Mouse (Mus musculus) gastrocnemius, postnatal 36 days (tissue): Measurements from ENCODE around the gene Sgcb. TPM values are rescaled to one million over a fixed set of nuclear protein-coding genes. Genes with fewer than 3 reads are reported as not detected.
A peak's percentile ranks its signal among the peaks of the same experiment; 100 is the strongest.

Experiments
- DNase-seq, 2 experiments: peaks; one replicate each; pipeline ENCODE4 v3.0.0; 2022
- intact Hi-C: fragments of 180-260 bp; cut with DNase I; formaldehyde crosslinking; loops from one replicate; pipeline ENCODE4 v1.15.1; 2025
- total RNA-seq, 2 experiments: library from RNA; stranded (reverse); gene quantifications; 2 replicates each; pipeline ENCODE4 v1.2.3; 2021

The Sgcb gene
- total RNA-seq, 2 experiments from 2014 or later = 88.6 to 89.2 TPM

DNA sequence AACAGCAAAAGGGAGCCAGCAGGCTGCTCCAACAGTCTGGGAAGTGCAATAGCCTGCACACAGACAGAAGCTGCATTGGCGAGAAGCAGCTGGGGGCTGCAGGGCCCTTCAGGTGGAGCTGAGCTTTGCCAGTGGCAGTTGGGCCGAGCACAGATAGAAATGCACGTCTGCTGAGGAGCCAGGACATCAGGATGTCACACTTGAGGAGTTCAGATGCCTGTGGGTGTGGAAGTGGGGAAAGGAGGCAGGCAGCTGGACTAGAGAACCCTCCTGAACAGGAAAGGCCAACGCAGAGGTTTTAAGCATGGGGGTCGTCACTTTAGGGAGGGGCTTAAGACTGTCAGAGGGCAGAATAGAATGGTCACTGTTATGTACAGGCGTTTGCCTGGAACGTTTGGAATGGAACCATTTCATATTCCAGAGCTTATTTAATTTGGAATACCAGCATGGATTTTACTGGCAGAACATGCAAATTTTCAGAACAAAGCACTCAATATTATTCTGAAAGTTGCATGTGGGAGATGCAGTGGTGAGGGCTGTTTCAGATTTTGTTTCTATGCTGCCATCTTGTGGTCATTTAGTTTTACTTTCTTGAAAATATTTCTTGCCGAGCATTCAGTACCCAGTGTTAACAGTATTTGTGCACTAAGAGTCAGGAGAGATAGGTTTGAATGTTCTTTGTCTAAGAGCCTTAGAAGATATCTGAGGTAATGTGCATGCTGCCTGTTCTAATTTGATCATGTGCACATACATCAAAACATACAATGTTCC lies 10.1 kb downstream of the Sgcb start:
- no peak for DNase-seq
- intact Hi-C loops = loop anchor here (1.0 kb wide), 1 partner anchor 206 kb away; no protein-coding TSS in a partner anchor

DNA sequence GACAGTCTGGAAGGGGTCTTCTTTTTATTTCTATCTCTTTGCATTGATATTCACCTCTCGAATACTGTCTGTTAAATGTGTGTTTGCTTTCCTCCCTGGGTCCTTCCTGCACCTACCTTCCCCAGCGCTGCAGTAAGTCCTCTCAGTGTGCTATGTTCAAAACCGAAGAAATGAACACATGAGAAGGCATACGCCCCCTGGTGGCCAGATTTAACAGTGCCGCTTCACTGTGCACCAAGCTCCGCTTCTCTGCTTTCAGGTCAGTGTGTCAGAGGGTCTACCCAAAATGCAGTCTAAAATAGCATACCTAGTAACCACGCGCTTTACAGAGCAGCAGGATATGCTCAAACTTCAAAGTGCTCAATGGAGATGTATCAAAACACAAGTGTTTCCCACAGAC lies 14.4 kb downstream of the Sgcb start:
- peak; percentile 53 to 61 for DNase-seq
- intact Hi-C loops = loop anchor here (5.0 kb wide), 1 partner anchor 91 kb away; no protein-coding TSS in a partner anchor

DNA sequence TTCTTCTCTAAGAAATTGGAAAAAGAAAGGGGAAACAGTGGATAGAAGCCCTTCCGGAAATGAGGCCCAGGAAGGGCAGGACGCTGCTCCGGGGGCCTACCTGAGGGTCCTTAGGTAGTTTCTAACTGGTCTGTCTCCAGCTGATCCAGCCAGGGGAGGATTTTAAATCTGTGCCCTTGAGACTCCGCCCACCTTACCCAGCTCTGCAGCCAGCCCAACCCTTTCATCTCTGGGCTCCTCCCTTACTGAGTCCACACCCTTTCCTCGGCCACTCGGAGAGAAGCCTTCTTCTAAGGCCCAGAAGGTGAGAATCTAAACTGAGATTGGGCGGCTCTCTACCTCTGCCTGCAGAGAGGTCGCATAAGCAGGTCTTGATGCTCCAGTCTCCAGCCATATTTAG lies 15.3 kb downstream of the Sgcb start, which contains the start of gene Lrrc66:
Gene Lrrc66 (minus strand): TSS at position 236 of the 400 bp plus-strand sequence.
- DNase-seq = no peak
- intact Hi-C loops = loop anchor here (5.0 kb wide), 1 partner anchor 90 kb away; no protein-coding TSS in a partner anchor

DNA sequence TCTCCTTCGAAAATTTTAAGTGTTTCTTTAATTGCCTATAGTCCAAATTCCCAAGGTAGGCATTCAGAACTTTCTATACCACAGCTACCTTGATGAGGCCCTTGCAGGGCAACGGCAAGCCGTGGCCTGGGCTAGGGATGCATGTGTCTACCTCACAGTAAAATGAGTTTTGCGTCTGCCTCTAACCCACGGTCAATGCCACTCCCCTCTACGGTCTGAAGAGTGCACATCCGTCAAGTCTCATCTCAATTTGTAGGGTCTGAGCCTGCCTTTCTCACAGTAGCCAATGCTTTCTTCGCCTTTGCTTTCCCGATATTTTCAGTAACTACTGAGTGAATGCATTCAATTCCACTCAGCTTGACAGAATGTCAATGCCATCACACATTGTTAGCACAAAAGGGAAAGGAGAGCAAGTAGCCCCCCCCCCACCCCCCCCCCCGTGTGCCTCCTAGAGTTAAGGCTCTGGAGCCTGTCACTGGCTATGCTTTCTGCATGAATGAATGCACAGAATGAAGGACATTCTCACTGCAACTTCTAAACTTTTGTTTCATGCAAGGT lies 16.5 kb downstream of the Sgcb start:
- intact Hi-C loops = loop anchor here (5.0 kb wide), 1 partner anchor 89 kb away; no protein-coding TSS in a partner anchor
- DNase-seq = no peak

DNA sequence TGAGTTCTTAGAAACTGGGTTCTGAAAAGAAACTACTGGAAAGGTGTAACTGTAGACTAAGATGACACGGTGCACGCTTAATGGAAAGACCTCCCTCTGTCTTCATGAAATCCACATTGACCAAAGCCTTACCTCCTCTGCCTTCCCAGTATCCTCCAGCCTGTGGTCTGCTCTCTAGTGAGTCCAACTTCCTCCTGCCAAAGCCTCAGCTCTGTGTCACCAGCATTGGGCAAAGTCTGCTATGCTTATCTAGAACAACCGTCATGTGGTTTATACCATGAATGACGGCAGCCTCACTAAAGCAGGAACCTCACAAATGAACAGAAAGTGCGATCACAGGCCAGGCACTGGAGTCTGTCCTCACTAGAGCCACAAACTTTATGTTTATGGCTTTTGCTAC lies 17.4 kb downstream of the Sgcb start:
- no peak for DNase-seq
- intact Hi-C loops = loop anchor here (5.0 kb wide), 1 partner anchor 88 kb away; no protein-coding TSS in a partner anchor

DNA sequence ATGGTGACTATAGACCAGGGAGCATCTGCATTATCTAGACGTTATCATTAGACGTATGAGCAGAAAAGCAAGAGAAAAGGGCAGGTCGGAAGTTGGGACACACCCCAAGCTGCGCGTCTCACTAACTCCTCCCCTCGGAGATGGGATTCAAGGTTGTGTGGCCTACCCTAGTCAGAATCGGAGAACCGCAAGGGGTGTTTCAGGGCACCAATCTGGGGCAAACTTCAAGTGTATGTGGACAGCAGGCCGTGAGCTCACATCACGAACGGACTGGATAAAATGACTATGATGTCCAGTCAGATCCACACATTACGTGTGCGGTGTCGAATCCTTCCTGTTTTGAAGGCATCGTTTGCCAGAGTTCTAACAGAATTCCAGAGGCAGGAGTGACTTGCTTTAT lies 19.6 kb downstream of the Sgcb start:
- intact Hi-C loops = no loop called here
- no peak for DNase-seq

DNA sequence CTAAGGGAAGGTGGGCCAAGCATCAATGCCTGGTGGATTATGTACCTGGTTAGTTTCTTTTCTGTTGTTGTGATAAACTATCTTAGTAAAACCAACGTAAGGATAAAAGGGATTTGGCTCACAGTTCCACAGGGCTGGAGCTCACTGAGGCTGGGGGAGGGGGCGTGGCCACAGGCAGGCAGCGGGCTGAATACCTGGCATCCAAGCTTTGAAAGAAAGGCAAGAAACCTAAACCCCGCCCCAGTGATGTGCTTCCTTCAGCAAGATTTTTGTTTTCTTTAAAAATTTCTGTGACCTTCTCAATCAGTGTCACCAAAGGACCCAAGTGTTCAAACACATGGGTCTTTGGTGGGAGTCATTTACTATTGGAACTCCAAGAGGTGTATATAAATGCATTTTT lies 20.0 kb downstream of the Sgcb start:
- no peak for DNase-seq
- intact Hi-C loops = no loop called here

DNA sequence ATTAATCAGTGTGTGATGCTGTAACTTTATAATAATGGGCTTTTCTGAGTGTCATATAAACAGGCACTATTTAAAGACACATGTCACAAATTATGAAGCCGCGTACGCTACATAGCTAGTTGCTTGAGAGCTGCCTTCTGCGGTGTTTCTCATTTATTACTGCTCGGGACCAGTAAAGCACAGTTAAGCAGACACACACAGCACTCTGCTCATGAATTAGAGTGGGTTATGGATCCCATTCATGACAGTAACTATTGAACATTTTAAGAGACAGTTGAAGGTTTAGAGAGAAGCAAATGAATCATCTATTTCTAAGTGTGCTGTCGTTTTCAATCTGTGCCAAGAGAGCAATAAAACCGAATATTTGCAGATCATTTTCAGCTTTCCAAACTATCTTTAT lies 20.7 kb downstream of the Sgcb start:
- DNase-seq = no peak
- intact Hi-C loops = no loop called here

DNA sequence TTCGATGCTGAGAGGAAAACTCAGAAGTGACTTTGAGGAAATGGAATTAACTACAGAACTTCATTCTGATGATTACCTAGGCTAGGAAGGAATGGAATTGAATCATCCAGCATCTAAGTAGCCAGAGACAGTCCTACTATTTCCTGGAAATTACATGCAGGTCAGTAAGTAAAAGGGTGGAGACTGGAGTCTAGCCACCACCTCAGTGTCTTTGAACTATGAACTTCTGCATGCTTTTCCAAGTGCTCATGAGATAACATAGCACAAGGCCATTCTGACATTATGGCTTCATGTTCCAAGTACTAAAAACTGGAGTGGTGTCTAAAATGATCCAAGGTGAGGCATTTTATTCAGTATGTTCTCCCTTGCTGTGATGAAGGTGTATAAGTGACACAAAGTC lies 22.1 kb downstream of the Sgcb start:
- no peak for DNase-seq
- intact Hi-C loops = no loop called here

DNA sequence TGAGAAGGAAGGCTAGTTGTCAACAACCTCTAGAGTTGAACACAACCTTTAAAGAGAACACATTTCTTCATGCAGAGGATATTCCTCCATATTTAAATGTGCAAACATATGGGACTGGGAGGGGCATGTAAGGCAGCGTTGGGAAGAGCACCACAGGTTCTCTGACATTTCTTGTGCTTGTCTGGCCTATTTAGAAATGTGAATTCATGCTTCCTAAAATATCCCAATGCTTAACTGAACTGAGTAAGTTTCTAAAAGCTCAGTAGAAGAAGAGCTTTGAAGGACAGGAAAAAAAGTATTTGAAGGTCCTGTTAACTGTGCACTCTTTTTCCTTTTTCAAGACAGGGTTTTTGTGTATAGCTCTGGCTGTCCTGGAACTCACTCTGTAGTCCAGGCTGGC lies 28.6 kb downstream of the Sgcb start:
- intact Hi-C loops = no loop called here
- no peak for DNase-seq

DNA sequence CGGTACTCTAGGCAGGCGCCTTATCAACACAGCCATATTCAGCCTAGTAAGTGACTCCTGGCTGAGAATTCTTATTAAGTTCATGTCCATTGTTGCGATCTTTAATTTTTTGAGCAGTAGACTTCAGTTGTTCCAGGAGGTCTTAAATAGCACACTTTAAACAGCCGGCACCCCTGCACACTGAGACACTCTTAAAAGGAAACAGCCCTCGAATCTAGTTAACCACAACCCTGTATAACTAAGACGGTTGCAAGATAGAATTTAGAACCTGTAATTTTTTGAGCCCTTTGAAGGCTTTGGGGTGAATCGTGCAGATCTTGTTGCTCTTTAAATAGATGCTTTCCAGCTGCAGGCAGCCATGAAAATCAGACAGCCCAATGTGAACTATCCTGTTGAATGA lies 32.4 kb downstream of the Sgcb start:
- intact Hi-C loops = no loop called here
- no peak for DNase-seq

DNA sequence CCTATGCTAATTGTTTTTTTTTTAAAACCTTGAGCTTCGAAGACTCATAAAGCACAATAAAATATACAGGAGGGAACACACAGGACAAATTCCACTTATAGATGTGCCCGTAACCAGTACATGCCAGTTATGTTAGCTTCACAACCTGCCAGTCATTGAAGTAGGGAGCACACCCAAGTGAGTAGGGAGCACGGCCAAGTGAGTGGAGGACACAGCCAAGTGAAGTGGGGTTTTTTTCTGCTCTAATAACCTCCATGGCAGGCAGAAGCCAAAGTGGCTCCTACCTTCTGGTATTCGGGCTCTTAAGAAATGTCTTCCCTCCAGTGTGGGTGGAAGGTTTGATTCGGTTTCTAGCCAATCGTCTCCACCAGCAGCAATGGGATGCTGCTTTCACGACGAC lies 34.3 kb downstream of the Sgcb start:
- DNase-seq = no peak
- intact Hi-C loops = no loop called here

DNA sequence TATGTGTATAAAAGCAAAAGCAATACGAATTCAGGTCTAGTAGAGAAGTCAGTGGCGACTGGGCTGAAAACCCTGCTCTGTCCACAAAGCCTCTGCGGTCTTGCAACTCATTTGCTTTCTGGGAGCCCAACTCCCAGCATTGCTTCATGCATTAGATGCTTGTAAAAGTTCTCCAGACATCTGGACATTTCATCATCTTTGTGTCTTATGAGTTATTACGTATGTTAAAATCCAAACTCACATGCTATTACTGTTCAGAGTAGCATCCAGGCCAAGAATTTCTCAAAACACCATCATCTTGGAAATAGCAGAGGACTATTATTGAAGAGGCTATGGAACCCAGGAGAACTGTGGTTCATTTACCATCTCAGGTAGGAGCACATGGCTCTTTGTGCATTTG lies 36.5 kb downstream of the Sgcb start:
- no peak for DNase-seq
- intact Hi-C loops = no loop called here

DNA sequence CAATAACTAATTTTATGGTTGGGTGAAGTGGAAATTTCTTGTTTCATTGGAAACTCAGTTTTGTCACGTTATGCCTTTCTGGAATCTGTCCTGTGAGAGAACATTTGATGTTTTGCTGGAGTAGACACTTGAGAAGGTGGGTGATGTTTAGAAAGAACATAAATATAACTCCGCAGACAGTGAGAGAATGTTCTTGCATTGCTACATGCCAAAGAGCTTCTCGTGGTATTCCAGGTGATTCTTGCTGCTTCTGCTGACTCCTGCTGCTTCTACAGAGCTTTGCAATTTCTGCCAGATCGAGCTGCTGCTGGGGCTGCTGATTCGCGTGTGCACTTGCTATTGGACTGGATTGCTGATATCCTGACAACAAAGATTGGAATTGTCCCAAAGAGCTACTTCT lies 42.6 kb downstream of the Sgcb start:
- intact Hi-C loops = no loop called here
- no peak for DNase-seq

DNA sequence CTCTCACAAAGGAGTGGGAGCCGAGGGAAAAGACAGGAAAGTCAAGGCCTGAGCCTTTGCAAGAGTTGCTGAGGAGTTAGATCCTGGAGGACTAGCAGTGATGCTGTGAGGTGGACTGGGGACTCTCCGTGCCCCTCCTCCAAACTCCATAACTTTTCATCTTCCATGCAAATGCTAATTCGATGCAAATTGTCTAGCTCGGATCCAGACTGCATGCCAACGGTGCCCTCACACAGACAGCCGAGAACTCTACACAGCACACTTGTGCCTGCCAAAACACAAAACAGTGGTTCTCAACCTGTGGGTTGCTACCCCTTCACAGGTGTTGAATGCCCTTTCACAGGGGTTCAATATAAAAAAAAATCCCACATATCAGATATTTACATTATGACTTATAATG lies 43.0 kb downstream of the Sgcb start:
- no peak for DNase-seq
- intact Hi-C loops = no loop called here

DNA sequence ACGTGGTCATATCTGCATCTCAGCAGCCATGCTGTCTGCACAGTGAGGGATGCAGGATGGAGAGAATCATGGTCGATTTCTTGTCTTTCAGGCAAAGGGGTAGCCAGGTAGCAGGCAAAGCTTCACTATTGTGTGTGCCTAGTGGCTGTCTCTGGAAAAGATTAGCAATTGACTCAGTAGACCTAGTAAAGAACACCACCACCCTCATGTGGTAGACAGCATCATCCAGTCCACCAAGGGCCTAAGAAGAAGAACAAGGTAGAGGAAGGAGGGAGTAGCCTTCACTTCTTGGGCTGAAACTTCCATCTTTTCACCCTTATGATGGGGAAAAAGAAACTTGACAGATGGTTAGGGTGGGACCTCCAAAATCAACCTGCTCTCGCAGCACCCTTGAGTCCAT lies 44.7 kb downstream of the Sgcb start:
- intact Hi-C loops = no loop called here
- DNase-seq = no peak

DNA sequence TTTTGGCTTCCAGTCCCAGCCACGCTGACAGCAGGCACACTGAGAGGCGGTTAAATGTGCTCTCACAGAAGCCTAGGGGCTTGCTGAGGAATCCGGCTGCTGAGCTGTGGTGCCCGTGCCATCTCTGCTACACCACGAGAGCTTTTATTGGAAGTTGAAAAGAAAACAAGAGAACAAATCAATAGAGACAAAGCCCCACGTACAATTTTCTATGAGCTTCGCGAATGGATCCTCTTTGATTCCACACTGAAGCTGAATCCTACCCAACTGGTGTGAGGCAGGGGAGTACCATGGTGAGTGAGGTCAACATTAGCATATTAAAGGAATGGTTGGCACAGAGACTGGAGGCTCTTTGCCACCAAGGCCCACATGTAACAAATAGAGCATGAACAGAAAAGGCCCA lies 46.2 kb downstream of the Sgcb start:
- intact Hi-C loops = loop anchor here (2.0 kb wide), 1 partner anchor 61 kb away; no protein-coding TSS in a partner anchor
- DNase-seq = no peak

DNA sequence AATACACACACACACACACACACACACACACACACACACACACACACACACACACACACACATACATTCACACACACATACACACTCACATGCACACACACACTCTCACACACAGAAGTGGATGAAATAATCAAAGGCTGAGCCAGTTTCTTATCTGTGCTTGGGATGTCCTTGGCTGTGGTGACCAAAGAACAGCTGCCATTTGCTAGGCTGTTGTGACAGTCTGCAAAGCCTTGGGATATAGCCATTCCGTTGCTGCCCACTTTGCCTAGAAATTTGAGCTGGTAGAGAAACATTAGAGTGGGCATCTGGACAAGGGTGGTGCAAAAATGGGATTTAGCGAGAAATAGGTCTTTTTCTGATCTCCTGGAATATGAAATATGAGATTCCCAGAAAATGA lies 47.6 kb downstream of the Sgcb start:
- DNase-seq = no peak
- intact Hi-C loops = loop anchor here (2.0 kb wide), 1 partner anchor 59 kb away; no protein-coding TSS in a partner anchor

DNA sequence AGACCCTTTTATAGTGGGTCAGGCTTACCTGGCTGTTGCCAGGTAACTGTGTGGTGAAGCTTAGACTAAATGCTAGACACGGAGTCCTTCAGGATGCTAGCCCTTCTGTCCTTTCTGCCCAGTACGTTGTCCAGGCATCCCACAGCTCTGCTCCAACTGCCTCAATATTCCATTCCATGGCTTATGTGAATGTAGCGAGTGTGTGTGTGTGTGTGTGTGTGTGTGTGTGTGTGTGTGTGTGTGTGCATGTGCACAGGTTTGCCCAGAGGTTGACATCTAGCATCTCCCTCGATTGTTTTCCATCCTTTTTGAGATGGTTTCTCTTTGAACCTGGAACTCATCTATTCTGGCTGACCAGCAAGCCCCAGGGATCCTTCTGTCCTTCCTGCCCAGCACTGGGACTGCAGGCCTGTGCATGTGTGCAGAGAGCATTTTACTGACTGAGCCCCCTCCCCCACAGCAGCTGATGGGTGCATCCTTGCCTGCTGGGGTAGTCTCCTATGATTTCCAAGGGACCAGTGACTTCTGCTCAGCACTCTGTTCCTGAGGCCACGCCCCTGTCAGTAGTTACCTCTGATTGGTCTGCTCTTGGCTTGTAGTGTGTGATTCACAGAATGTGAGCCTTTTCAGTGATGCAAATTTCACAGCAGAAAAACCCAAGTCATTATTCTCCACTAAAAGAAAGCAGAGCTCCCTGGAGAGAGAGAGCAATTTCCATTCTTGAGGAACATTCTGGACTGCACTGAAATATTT lies 48.5 kb downstream of the Sgcb start:
- intact Hi-C loops = no loop called here
- no peak for DNase-seq

DNA sequence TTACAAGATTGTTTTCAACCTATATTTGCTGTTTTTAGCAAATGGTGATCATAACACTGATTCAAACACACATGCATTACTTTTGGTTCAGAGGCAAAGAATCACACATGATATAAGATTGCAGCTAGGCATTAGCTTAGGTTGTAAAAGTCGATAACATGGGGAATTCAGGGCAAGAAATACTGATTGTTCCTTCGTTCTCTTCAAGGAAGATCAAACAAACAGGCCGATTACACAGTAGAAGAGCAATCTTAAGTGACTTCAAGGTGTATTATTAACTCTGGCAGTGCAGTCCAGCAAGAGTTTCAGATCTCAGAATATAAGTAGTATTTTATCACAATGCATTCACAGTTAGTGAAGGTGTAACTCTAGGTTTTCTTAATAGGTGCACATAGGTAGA lies 60.5 kb downstream of the Sgcb start:
- DNase-seq = no peak
- intact Hi-C loops = no loop called here

DNA sequence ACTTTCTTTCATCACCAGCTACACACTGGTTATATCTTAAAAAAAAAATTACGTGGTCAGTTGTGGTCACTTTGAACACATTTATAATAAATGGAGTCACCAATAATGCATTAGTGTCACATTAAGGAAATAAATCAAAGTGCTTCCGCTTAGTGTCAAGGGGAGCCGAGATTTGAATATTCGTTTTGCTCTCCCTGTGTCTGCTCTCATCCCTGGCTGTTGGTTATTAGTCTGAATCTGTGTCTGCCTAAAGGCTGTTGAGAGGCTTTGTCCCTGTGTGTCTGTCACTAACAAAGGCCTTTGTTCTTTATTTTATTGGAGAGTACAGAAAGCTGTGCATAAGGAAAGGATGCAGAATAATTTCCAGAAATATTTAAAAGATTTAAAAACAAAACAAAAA lies 61.0 kb downstream of the Sgcb start:
- intact Hi-C loops = no loop called here
- no peak for DNase-seq
